Mouse (Mus musculus) spleen, postnatal 14 days (tissue): Measurements from ENCODE around the gene Ebf3.

Source experiments
- DNase-seq, 2 experiments: peaks; one replicate each; pipeline ENCODE4 v3.0.0; 2021 to 2022; ENCODE audit warnings: low spot score in 2 of 2

Ebf3 gene

DNA sequence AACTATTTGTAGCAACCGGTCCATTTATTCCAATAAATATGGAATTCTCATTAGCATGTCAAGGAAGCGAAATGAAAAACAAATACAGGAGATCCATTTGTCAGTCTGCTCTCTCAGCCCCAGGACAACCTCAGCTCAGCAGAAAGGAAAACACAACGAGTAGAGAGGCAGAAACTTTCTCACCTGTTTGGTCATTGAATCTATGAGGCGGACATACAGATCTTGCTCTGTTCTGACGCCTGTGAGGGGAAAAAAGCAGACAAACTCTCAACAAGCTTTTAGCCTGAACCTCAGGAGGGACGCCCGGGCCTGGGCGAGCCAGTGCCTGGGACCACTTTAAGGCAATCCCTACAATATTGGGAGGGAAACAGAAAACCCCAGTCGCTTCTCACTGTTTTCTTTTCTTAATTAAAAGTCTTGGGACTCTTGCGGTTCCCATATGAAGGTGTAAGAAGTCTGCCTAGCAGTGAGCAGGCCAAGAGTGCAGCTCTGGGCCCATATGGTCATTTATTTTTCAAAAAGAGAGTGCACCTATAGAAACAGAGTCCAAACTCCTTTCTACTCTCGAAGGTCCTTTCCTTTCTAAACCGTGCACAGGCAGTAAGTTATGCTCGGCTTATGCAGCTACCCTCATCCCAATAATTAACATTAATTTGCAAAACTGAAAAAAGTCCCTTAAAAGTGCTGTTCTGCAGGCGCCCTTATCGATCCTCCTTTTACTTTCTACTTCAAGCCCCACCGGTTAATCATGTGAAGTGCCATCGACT is 1.9 kb downstream of the Ebf3 start:
- DNase-seq = no peak

DNA sequence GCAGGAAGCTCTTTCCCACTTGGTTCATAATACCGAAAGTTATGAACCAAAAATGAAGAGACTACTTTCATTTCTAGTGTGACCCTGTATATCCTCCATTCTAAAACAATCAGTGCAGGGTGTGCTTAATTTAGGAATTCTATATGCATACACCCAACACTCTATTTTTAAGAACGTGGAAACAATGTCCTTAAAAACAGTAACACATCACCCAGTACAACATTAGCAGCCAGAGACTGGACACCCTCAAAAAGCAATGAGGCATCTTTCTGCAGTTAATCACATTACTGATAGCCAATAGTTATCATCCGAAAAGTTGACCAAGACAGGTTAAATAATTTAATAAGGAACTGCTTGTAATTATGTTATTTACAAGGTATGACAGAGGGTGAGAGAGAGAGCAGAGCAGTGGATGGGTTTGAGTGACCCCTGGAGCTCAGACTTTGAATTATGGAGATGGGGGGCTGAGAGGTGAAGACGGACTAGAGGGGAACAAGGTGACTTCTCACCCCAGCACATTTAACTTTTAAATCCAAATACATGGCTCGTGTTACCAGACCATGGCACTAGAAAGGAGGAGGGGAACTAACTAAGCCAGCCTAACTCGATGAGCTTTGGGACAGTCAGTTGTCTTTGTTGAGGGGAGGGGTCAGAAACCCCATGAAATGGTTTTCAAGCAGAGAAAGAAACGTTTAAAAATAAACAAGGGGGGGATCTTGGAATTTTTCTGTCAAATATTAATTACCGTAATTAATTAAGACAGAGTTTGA is 2.7 kb downstream of the Ebf3 start:
- no peak for DNase-seq

DNA sequence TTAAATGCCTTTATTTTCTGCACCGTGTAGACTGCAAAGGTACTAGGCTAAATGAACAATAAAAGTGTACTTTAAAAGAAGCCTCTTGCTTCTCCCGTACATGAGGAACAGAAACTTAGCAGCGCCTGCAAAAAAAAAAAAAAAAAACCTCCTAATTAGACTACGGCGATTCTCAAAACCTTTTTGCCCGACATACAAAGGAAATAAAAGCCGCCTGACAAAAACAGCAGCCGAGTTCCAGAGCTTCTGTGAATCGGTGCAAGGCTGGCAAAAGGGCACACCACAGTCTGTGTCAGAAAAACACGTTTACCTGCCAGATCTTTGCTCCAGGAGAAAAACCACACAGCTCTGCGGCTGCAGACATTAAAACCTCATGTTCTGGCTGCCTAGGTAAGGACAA is 3.4 kb downstream of the Ebf3 start:
- no peak for DNase-seq

DNA sequence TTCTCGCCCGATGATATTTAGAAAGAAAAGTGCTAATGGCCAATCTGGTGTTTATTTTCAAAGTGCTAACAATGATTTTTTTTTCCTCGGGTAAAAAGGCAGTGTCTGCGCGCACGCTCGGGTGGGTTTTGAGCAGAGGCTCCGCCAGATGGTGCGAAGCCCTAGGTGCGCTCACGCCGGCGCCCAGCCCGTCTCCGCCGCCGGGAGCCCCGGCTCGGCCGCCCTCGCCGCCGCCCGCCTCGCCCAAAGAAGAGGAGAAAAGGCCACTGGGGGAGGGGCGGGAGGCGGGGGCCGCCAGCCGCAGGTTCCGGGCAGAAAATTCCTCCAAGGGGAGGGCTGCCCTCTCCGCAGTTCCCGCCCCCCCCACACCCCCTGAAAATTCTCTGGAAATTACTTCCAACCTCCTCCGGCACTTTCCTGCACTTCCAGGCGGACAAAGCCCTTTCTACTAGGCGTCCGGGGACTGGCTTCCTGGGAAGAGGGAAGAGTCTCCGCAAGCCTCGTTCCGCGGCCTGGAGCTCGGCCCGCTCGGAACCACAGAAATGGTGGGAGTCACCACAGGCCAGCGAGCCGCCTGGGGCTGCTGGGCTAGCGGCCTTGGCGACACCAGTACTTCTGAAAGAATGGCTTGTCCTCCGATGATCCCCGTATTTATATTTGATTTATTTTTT is 4.0 kb downstream of the Ebf3 start:
- no peak for DNase-seq

DNA sequence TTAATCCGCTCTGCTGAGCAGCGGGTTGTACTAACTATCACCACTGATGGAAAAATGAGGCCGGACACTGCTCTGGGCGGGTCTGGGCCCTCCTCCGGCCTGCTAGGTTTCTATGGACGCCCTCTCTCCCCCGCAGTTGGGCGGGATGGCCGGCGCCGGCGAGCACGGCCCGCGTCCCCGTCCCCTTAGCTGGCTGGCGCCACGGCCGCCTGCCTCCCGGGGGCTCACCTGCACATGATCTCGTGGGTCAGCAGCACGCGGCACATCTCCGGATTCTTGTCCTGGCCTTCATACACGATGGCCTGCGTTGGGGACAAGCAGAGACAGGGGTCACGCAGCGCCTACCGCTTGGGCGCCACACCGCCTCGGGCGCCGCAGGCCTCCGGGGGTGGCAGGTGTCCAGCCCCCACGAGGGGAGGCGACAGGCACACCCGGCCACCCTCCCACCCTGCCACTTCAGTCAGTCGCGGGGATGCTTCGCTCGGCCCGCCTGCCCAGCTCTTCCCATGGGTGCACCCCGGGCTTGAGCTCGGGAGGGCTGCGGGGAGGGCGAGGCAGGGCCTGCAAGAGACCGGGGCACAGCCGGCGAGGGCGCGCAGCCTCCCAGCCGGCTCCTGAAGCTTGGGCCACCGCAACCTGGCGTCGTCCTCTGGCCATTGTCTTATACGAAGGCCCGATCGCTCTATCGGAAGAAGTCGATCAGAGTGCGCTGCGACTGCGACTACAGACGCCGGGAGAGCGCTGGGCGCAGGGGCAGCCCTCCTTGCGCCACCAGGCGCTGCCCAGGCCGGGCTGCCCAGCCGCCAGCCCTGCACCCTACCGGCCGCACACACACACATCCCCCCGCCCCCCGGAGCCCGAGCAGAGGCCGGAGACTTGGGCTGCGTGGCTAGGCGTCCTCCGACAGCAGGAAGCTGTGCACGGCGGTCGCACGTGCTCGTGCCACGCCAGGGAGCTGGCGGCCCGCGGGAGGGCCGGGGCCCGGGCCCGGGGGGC is 4.9 kb downstream of the Ebf3 start:
- no peak for DNase-seq

DNA sequence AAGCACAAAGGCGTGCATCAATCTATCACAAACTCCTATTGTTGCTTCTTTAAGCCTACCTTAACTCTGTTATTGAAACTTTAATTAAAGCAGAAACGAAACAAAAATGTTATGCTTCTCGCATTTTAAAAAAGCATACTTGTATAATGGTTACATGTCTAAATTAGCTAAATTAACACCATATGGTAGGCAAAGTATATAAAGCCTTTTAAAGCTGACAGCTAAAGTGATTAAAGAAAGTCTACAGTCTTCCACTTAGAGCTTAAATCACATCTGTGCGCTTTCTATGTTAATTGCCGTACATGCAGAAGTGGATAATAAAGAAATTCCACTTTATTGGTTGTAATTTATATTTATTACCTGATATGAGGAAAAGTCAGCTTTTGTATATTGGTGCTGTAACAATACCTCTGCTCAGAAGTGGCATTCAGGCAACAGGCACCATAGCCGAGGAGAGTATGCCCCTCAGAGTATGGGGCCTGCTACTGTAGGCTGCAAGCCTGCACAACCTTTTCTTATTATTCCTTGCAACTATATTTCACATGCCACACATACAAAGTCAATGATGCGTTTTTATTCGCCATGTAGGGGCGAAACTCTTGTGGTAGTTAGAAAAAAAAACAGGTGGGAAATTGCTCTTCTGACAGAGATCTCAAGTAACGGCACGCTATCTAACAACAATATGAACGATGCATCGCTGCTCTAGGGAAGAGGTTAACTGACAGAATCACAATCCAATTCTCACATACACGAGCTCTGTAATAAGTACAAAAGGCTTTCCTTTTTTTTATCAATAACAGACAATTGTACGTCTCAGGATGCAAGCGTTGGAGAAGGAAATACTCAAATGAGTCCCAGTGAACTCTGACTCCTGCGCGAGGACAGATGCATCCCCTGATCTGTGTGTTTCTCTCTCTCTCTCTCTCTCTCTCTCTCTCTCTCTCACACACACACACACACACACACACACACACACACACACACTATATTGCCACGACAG is 5.9 kb downstream of the Ebf3 start:
- no peak for DNase-seq

DNA sequence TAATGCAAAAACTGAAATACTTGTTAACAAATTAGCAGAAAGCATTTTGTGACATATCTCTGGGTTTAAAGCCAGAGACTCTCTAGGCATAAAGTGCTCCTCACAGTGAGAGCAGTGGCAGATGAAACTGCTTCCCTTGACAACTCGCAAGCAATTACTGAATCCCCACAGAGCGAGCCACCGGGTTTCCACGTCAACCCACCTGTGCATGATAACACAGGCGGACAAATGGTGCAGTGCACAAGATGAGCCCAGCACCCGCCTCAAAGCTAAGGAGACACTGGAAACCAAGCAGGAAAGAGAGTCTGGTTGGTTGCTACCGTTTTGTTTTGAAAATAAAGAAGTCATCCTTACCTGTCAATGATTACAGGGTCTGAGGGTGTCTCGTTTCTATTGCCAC is 7.1 kb downstream of the Ebf3 start:
- no peak for DNase-seq

DNA sequence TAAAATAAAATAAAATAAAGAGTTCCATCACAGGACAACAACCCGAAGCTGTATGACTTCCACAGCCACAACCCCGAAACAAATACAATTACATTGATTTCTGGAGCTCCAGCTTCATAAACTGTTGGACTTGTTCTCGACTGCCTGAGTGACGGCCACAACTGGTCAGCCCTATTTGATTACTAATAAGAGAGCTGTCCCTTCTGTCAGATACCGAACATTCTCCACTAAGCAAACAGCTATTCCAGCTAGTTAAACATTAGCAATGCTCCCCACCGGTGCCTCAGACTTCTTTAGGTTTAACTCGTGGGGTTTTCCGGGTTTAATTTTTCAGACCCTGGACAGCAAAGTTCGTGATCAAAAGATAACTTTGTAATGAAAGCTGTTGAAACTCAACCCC is 8.1 kb downstream of the Ebf3 start:
- DNase-seq = no peak

DNA sequence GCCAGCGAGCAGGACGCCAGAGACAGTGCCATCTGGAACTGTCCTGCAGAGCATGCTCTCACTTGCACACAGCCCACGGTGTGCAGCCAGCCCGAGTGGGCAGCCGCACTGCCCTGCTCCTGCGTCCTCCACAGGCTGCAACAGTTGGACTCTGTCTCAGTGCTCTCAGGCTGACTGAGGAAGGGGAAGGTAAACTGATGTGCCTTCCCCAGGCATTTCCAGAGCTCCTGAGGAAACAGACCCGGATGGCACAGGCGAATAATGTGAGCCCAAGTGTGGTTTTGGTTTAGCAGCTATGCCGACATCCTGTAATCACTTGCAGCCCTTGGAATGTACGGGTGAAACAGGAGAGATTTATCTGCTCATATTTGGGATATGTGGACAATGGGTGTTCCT is 10.5 kb downstream of the Ebf3 start:
- no peak for DNase-seq

DNA sequence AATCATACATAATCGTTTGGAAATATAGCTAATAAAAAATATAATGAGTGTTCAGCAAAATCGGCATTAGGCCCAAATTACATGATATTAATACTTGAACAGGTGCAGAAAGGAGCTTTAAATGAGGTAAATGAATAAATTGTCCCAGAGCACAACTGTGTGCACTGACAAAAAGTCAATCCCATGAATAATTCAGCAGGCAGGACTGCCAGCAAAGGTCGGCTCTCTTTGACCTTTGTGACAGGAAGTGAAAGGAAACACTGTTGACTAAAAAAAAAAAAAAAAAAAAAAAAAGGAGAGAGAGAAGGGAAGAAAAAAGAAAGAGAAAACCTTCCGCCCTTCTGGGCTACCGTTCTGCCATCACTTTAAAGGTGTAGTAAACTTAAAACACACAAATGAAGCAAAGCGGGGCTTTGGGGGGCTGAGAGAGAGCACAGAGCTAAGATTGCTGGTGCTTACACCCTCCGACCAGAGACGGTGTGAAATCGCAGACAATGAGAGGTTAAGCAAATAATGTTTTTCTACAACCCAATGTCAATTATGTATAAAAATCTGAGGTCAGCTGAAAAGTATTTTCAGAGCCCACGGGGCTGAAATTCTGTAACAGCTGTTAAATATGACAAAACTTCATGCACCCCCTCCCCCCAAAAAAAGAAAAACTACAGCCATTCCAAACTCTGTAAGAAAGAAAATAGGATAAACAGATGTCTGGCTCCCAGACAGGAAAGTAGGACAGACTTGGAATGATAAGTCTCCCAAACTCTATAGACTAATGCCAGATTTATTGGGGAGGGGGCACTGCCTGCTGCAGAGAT is 11.1 kb downstream of the Ebf3 start:
- no peak for DNase-seq

DNA sequence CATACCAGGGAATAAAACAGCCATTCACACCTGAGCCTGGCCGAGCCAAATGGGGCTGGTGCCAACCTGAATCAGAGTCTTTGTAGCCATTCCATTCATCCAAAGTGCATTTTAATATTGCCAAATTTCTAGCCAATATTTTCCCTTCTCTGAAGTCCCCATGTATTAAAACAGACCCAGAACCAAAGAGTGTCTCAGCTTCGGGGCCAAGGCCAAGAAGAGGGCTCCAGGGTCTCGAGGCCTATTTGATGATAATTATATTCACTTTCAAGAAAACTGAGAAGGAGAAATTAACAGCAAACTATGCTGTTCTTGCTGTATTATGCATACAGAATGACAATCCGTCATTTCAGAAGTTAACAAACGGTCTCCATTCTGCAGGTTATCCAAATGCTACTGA is 12.1 kb downstream of the Ebf3 start:
- no peak for DNase-seq

DNA sequence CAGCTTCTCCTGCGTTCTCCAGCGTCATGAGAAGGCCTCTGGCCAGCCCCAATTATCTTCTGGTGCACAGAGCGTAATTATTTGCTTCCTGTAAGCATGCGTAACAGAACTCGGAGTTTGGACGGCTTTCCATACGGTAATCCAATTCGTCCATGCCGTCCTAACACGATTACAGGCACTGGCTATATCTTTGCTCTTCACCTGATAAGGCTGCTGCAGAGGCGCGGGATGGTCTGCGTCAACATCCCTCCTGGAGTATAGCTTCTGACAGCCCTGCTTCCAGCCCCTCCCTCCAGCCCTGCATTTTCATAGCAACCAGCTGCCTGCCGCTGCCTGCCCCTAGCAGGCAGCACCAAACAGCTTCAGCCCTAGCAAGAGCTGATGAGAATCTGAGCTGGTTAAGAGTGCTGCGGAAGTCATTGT is 12.9 kb downstream of the Ebf3 start:
- no peak for DNase-seq

DNA sequence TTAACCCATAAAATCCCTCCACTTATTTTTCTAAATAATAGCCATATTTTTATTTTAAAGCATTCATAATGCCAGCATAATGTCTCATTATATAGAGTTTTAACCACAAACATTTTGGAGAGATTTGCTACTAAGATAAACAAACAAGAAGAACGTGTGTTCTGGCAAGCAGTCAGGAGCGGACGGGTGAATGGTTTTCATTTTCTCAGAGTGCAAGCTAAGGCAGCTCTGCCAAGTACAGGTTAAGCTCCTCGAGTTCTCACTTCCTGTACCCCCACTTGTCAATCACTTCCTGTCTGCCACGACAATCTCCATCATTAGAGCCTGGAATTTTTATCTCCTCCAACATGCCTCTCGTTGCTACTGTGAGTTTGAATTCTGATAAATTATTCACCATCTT is 13.4 kb downstream of the Ebf3 start:
- DNase-seq = no peak

DNA sequence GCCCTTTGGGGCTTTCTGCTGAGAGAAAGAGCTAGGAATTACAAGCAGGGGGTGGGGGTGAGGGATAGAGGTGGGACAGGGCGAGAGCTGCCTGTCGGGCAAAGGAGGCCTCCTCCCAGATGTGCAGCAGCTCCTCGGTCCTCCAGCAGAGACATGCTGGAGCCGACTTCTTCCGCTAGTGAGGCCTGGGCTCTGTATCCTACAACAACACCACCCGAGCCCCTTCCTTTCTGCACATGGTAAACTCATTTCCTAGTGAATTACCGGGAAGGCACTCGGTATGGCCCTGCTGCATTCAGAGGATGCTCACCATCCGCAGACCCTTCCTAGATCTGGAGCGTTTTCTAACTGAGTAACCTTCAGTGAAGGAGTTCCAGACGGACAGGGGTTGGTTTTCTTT is 14.1 kb downstream of the Ebf3 start:
- no peak for DNase-seq

DNA sequence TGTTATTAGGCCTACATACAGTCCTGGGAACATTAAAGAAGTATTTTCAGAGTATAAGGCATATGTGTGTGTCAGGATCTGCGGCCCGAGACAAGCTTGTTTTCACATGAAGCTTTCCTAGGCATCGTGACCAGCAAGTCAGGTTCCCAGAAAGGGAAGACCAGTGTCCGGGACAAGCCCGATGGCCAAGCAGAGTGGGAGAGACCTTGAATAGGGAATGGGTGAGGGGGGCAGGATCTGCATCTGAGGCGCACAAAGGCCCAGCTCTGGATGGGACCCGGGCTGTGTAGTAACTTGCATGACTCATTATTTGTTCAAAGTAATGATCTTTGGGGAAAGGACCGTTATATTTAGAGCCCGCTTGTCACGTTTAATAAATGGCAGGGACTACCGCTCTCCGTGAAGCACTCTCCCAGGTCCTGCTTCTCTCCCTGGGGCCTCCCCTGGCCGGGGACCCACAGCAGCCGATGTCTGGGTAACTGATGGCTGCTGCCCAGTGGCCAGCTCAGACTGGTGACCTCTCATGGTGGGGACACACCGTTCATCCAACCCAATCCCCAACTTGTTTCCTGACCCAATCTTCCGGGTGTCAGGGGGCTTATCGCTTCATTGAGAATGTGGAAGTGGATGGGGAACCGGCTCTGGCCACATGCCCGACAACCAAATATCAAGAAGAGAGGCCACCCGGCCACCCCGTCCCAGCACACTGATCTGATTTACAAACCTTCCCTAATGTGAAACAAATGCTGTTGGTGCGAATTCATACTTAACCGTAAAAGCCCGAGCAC is 16.5 kb downstream of the Ebf3 start:
- no peak for DNase-seq

DNA sequence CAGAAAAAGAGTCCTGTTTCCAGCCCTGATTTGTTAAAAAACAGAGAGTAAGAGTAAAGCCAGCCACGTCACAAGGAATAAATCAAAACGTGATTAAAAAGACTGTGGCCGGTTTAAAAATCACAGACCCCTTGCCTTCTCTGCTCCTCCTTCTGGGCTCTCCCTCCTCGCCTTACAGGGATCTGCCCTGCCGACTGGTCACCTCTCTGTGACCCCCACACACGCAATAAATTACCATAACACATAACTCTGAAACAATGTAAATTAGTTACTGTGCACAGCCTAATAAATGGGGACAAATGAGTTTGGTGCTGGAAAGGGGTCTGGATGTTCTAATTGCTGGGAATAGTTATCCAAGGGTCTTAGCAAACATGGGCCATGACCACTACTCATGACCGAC is 17.1 kb downstream of the Ebf3 start:
- DNase-seq = no peak

DNA sequence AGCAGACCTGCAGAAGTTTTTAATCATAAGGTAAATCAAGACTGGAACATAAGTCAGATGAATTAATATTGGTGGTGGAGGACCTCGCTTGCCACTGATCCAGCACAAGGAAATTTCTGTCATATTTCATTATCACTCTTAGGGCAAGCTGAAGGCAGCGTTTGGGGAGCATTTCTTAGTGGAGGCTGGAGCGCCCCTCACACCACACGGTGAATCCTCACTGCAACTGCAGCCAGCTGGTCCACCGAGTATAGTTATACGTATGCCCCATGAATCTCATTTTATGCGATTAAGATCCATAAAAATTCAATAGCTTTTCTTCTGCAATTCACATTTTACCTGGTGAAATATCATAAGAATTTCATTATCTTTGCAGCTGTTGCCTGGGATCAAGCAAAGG is 18.6 kb downstream of the Ebf3 start:
- DNase-seq = no peak

DNA sequence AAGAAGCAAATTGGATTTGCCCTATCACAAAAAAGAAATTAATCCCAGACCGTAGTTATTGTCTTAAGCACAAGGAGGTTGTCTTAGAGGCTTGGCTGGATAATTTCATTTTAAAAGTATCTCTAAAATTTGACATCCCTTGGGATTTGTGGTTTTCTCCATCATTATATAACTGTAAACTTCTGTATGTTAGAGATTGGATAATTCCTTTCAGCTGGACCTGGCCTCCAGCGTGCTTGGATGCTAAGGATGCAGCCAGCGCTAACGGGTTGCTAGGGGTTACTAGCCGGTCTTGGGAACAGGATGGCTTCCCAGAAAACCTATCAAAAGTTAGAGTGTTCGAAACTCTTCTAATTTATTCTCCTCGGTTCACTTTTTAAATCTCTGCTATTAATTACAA is 19.8 kb downstream of the Ebf3 start:
- no peak for DNase-seq
